Mouse (Mus musculus): ENCODE measurements at regions not wholly inside any gene's neighbourhood (a gene's known extent, or its start where the extent isn't known, plus 50 kb on each side); places are given as distances from the start of the nearest gene placed in this dataset.

DNA sequence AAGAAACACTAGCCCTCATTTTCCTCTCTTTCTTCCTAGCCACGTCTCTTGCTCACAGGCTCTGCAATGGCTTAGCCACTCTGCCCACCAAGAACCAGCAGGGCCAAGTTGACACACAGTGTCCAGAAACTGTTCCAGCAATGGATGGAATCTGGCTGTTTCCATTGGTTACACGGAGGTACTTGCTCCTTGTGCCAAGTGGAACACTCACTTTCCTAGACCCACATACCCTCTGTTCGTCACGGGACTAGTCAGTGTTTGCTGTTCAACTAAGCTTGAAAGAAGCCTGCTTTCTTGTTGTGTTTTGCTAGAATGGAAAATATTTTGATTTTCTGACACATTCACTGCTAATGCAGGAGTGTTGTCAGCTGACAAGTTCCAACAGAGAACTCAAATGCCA, 575.7 kb upstream of the Gulo start:
- H3K9me3 ChIP-seq = no peaks in the 10 kb centered on the region
- ATAC-seq (ENCODE audit: low read depth) = no peak
- H3K27ac ChIP-seq (replicated peaks) = no peak overlapping the region

DNA sequence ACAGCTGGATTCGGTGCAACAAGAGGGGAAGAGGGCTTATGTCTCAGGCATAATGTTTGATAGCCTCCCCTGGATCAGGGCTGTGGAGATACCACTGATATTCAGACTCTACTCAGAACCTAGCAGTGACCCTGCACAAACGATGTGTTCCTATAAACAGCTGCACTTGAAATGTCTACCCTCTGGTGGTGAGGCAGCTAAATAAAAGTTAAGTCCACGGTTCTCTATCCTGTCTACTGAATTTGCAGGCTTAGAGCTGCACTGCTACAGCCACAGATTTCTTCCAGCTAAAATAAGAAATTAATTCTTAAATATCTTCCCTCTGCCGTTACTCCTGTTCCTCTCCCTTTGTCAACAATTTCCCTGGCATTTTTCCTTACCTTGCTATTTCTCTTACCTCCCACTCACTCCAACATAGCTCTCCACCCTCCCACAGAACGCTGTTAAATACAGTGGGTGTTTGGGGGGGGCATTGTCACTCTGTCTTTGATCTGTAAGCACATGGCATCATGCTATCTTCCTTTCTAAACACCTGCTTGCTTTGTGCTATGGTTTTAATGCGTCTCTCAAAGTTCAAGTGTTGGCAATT, 571.0 kb upstream of the Gulo start:
- H3K4me3 ChIP-seq = no peak overlapping the region
- H3K27ac ChIP-seq (replicated peaks) = no peak overlapping the region
- ATAC-seq (ENCODE audit: low read depth) = no peak
- H3K27me3 ChIP-seq = no peaks in the 10 kb centered on the region
- no peaks in the 10 kb centered on the region for H3K4me1 ChIP-seq (replicated peaks)
- H3K4me2 ChIP-seq = no peak overlapping the region
- H3K9ac ChIP-seq = no peak overlapping the region
- H3K36me3 ChIP-seq = no peaks in the 10 kb centered on the region
- 73% methylated on average over 6 of the region's 6 CpGs for WGBS
- no peaks in the 10 kb centered on the region for H3K9me3 ChIP-seq

More for the DNA sequence above, 575.7 kb upstream of the Gulo start:
- 81% methylated on average over 4 of the region's 4 CpGs for WGBS
- no peaks in the 10 kb centered on the region for H3K36me3 ChIP-seq
- H3K4me2 ChIP-seq = no peak overlapping the region
- no peaks in the 10 kb centered on the region for H3K27me3 ChIP-seq
- H3K4me3 ChIP-seq = no peak overlapping the region
- H3K4me1 ChIP-seq (replicated peaks) = no peaks in the 10 kb centered on the region
- H3K9ac ChIP-seq = no peak overlapping the region

DNA sequence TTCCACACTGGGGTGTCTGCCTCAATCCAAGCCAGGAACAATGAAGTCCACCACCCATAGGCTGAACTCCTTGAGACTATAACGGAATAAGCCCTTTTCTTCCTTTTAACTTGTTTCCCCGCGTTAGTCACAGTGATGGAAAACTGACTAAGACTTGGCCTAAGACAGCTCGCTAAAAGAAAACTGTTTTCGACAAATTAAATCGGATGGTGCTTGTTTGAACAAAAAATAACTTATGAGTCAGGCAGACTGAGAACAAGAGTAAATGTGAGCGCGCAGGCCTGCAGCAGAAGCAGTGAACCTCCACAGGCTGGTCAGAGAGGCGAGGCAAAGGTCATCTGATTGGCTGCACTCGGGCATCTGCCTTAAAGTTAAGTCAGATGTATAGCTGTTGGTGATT, 557.6 kb upstream of the Gulo start:
- Histone ChIP-seq H3K9ac (no peak overlapping the region), H3K4me1 (replicated peaks) (no peaks in the 10 kb centered on the region), H3K9me3 (no peaks in the 10 kb centered on the region), H3K4me2 (no peak overlapping the region), H3K27me3 (no peaks in the 10 kb centered on the region), H3K27ac (replicated peaks) (no peak overlapping the region), H3K4me3 (no peak overlapping the region), H3K36me3 (no peaks in the 10 kb centered on the region)
- WGBS = 83% methylated on average over 10 of the region's 10 CpGs
- ATAC-seq (ENCODE audit: low read depth) = no peak

DNA sequence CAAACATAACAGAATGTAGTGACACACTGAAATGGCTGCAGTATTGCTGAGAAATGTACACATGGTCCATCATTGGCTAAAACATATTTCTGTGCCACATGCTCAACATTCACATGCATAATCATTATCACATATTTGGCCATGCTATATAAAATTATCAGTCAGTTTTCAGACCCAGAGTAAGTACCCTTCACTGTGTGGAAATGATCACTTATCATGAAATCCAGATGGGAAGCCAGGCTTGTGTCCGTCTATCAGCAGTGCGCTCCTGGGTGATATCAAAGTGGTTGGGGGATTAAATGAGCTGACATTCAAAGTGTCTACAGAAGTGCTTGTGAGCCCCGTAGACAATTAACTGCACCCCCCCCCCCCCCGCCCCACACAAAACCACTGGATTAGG, 553.7 kb upstream of the Gulo start:
- Histone ChIP-seq H3K4me3 (no peak overlapping the region), H3K4me1 (replicated peaks) (no peaks in the 10 kb centered on the region), H3K27ac (replicated peaks) (no peak overlapping the region), H3K27me3 (no peaks in the 10 kb centered on the region), H3K9me3 (no peaks in the 10 kb centered on the region), H3K9ac (no peak overlapping the region), H3K36me3 (no peaks in the 10 kb centered on the region), H3K4me2 (no peak overlapping the region)
- no peak for ATAC-seq (ENCODE audit: low read depth)
- 78% methylated on average over 4 of the region's 4 CpGs for WGBS

DNA sequence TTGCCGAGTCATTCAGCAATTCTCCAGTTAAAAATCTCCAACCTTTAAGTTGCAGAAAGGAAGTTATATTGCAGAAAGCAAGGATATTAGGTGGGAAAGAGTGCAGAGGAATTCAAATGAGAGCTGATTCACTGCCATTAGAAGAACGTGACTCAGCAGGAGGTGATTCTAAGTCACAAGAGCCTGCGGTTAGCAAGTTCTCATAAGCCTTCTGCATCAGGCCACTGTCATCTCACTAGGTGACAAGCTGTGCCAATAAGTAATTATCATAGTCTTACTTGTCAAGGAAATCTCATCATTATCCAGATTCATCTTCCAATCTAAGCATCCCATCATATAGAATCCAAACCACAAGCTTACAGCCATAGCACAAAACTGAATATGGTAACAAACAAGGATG, 552.7 kb upstream of the Gulo start:
- Histone ChIP-seq H3K4me1 (replicated peaks) (no peaks in the 10 kb centered on the region), H3K4me2 (no peak overlapping the region), H3K9me3 (no peaks in the 10 kb centered on the region), H3K9ac (no peak overlapping the region), H3K27me3 (no peaks in the 10 kb centered on the region), H3K27ac (replicated peaks) (no peak overlapping the region), H3K4me3 (no peak overlapping the region), H3K36me3 (no peaks in the 10 kb centered on the region)
- 66% methylated on average over 3 of the region's 3 CpGs for WGBS
- ATAC-seq (ENCODE audit: low read depth) = no peak

DNA sequence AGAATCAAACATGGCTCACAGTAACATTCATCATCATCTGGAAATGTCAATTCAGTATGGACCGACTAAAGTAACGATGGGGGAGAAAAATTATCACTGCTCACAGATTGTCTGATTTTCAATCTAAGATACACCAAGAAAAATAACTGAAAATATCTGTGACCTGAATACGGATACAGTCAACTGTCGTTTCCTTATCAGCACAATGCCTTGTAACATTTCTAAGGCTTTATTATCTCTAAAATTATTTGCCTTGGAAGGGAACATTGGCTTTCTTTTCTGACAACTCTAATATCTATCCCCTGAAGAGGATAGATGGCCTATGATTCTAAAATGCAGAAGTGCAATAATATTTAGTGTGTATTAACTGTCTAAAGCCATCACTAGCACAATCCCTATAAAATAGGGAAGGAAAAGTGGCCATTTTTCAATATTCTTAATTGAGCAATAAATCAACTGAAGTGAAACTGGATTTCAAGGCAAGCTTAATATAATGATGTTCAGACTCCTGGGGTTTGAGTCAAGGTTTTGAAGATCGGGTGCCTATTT, 552.1 kb upstream of the Gulo start:
- WGBS = 83% methylated on average over 5 of the region's 5 CpGs
- no peak for ATAC-seq (ENCODE audit: low read depth)

DNA sequence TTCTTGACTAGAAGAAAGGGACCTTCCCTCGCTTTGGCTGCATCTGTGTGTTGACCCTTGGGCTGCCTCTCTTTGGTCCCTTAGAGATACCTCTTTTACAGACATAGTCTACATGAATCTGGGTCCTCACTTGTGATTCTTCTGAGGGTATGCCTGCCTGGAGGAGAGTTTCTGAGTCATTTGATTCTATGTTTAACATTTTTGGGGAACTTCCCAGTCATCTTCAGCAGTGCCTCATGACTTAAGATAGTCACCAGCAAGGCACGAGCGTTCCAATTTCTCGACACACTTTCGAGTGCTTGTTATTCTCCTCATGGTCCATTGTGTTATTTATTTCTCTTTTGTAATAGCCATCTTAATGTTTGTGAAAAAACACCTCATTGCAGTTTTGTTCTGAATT, 549.4 kb upstream of the Gulo start:
- H3K4me1 ChIP-seq (replicated peaks) = no peaks in the 10 kb centered on the region
- no peak for ATAC-seq (ENCODE audit: low read depth)
- H3K27me3 ChIP-seq = no peaks in the 10 kb centered on the region
- 87% methylated on average over 5 of the region's 5 CpGs for WGBS
- H3K27ac ChIP-seq (replicated peaks) = no peak overlapping the region
- no peak overlapping the region for H3K9ac ChIP-seq
- H3K4me2 ChIP-seq = no peak overlapping the region
- no peak overlapping the region for H3K4me3 ChIP-seq
- H3K36me3 ChIP-seq = no peaks in the 10 kb centered on the region
- no peaks in the 10 kb centered on the region for H3K9me3 ChIP-seq

More for the DNA sequence above, 552.1 kb upstream of the Gulo start:
- Histone ChIP-seq H3K4me1 (replicated peaks) (no peaks in the 10 kb centered on the region), H3K36me3 (no peaks in the 10 kb centered on the region), H3K9me3 (no peaks in the 10 kb centered on the region), H3K27ac (replicated peaks) (no peak overlapping the region), H3K9ac (no peak overlapping the region), H3K4me3 (no peak overlapping the region), H3K27me3 (no peaks in the 10 kb centered on the region), H3K4me2 (no peak overlapping the region)

DNA sequence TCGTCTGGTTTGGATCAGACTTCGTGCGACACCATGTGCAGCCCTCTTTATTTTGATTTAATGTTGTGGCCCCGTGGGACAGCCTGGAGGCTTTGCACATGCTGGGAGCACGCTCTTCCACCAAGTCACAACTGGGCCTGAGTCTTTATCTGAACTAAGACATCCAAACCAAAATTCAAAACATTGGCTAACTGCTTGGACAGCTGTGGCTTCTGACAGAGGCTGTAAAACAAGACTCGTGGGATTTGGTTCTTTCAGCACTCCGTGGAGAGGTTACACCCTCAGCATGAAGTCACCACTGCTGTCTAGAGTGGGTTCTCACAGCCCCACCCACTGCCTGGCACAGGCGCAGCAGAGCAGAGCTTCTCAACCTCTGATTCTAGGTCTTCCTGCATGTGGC, 548.6 kb upstream of the Gulo start:
- Histone ChIP-seq H3K4me3 (no peak overlapping the region), H3K4me1 (replicated peaks) (no peaks in the 10 kb centered on the region), H3K9ac (no peak overlapping the region), H3K36me3 (no peaks in the 10 kb centered on the region), H3K27me3 (no peaks in the 10 kb centered on the region), H3K27ac (replicated peaks) (no peak overlapping the region), H3K9me3 (no peaks in the 10 kb centered on the region), H3K4me2 (no peak overlapping the region)
- WGBS = 61% methylated on average over 8 of the region's 8 CpGs
- no peak for ATAC-seq (ENCODE audit: low read depth)

DNA sequence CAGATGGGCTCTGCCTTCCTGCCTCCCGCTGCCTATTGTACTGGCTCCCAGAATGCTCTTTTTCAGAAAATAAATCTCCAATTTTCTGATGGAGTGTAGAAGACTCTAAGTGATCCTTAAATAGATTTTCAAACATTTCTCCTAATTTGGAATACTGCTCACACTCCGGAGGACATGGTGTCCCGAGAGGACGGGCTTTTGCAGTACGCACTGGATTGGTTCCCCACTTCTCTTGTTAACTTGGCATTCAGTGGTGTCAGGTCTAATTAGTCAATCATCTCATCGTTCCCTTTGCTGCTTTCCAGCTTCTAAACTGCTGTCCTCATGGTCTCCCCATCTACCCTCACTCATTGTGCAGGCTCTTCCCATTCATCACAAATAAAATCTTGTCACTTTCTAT, 529.5 kb upstream of the Gulo start:
- Histone ChIP-seq H3K27ac (replicated peaks) (no peak overlapping the region), H3K4me1 (replicated peaks) (no peaks in the 10 kb centered on the region), H3K9me3 (no peaks in the 10 kb centered on the region), H3K4me3 (no peak overlapping the region), H3K36me3 (no peaks in the 10 kb centered on the region), H3K9ac (no peak overlapping the region), H3K27me3 (no peaks in the 10 kb centered on the region), H3K4me2 (no peak overlapping the region)
- 88% methylated on average over 6 of the region's 6 CpGs for WGBS
- no peak for ATAC-seq (ENCODE audit: low read depth)

DNA sequence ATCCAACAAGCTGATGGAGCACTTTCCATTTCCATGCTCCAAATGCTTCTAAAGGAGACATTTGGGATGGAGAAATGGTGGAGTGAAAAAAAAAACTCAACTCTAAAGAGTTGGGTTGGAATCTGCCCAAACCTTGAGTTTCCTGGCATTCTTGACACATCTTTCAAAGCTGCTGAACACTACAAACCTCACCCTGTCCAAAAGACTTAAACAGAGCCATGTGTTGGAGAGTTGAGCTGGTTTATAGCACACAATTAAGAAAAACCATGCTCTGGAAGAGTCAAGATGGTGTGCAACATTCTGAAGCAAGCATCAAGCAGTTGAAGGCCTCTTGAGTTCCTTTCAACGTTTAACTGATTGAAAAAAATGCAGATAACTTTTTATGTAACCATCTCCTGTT, 525.7 kb upstream of the Gulo start:
- H3K4me2 ChIP-seq = no peak overlapping the region
- no peaks in the 10 kb centered on the region for H3K27me3 ChIP-seq
- 50% methylated on average over 1 of the region's 1 CpGs for WGBS
- no peaks in the 10 kb centered on the region for H3K4me1 ChIP-seq (replicated peaks)
- ATAC-seq (ENCODE audit: low read depth) = no peak
- no peaks in the 10 kb centered on the region for H3K9me3 ChIP-seq
- no peak overlapping the region for H3K27ac ChIP-seq (replicated peaks)
- no peak overlapping the region for H3K4me3 ChIP-seq
- no peaks in the 10 kb centered on the region for H3K36me3 ChIP-seq
- no peak overlapping the region for H3K9ac ChIP-seq

DNA sequence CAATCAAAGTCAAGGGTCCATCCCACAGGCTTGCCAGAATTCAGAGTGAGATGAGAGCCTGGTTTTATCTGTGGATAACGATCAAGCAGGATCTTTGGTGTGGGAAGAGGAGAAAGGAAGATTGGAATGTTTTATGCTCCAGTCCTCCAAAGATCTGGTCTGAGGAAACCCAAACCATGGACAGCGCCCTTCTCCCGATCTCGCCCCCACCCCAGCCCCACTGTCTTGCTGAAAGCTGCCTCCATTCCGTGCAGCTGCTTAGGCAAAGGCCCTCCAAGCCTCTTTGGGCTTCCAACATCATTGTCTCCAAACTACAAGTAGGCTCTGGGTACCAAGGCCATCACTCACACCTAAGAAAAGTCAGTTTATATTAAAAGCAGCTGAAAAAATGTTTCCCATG, 519.1 kb upstream of the Gulo start:
- WGBS = 52% methylated on average over 5 of the region's 5 CpGs
- H3K9ac ChIP-seq = no peak overlapping the region
- ATAC-seq (ENCODE audit: low read depth) = no peak
- H3K4me2 ChIP-seq = no peak overlapping the region
- H3K36me3 ChIP-seq = no peaks in the 10 kb centered on the region
- H3K9me3 ChIP-seq = no peaks in the 10 kb centered on the region
- H3K27me3 ChIP-seq = no peaks in the 10 kb centered on the region
- H3K4me1 ChIP-seq (replicated peaks) = no peaks in the 10 kb centered on the region; the same call in 1 of the 2 replicates
- H3K27ac ChIP-seq (replicated peaks) = no peak overlapping the region
- no peak overlapping the region for H3K4me3 ChIP-seq

DNA sequence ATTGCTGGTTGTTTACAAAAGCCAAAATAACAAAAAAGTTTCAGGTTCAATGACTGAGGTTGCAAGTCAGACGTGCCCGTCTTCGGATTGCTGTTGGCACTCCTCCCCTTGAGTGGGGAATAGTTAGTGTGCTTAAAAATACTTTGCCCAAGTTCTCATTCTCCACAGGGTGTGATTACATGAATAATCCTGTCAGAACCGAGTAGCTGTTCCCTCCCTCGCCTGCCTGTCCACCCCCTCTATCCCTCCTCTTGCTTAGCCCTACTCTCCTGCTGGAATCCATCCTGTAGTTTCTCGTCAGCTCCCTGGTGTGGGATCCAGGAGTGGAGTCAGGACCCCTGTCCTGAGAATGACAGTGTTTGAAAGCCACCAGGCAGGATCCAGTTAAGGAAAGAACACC, 518.1 kb upstream of the Gulo start:
- H3K9ac ChIP-seq = no peak overlapping the region
- no peak overlapping the region for H3K4me3 ChIP-seq
- no peak overlapping the region for H3K27ac ChIP-seq (replicated peaks)
- peaks cover 8% of the 10 kb centered on the region; the same call in 1 of the 2 replicates for H3K4me1 ChIP-seq (replicated peaks)
- 75% methylated on average over 6 of the region's 6 CpGs for WGBS
- no peak overlapping the region for H3K4me2 ChIP-seq
- H3K27me3 ChIP-seq = no peaks in the 10 kb centered on the region
- H3K36me3 ChIP-seq = no peaks in the 10 kb centered on the region
- no peak for ATAC-seq (ENCODE audit: low read depth)
- H3K9me3 ChIP-seq = no peaks in the 10 kb centered on the region

DNA sequence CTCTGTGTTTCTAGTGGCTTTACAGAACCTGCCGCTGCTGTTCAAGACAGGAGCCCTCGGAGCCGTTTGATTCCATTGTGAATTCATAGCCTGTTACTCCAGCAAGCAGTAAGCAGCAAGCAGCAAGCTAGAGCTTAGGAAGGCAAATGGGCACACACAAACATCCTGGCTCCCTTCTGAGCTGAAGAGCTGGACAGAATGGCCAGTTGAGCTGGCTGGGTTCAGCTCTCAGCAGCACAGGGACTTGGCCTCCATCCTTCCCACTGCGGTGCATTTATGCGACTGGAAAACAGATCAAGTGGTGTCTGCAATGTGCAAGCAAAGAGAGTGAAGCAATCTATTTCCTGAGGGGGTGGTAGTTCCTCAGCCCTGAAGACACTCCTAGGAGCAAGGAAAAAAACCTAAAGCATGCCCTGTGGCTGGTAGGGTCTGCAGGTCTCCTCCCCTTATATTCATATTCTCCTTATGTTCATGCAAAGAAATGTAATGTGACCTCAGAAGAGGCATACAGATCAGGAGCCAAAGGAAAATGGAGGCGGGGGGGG, 513.9 kb upstream of the Gulo start:
- no peak overlapping the region for H3K4me3 ChIP-seq
- ATAC-seq (ENCODE audit: low read depth) = no peak
- no peaks in the 10 kb centered on the region for H3K9me3 ChIP-seq
- no peak overlapping the region for H3K9ac ChIP-seq
- 0 out of 2 replicates have a peak overlapping the region, but pooled peaks have one; percentile 43 for H3K27ac ChIP-seq (replicated peaks)
- WGBS = 57% methylated on average over 6 of the region's 6 CpGs
- H3K4me2 ChIP-seq = no peak overlapping the region
- H3K4me1 ChIP-seq (replicated peaks) = peaks cover 11% of the 10 kb centered on the region; the same call in 1 of the 2 replicates
- no peaks in the 10 kb centered on the region for H3K36me3 ChIP-seq
- no peaks in the 10 kb centered on the region for H3K27me3 ChIP-seq
